ENCODE assay signal across 13 mouse cellular contexts in genomic region chr5:101294031-101294430, GRCm38 (mm10).
"Had no signal": no experiment of that assay in that cellular context is flagged by ENCODE, and none has a peak within 500 bp of the region (broad histone marks: within the 10 kb centered on the region; RNA-seq: fewer than 3 reads in every experiment).

No protein-coding gene starts in this region.

- H3K27me3 ChIP-seq: liver, embryonic 13.5 days had no signal

- H3K9me3 ChIP-seq: liver, embryonic 13.5 days had no signal

- H3K4me2 ChIP-seq: liver, embryonic 13.5 days; midbrain, embryonic 11.5 days had no signal

- H3K4me3 ChIP-seq: left cerebral cortex, adult 2 months; liver, embryonic 13.5 days had no signal

- DNase-seq: kidney, postnatal 14 days; kidney, postnatal 4 days; liver, embryonic 13.5 days; lung, adult 2 months; lung, postnatal 14 days; lung, postnatal 4 days; midbrain, embryonic 14.5 days; thymus, adult 2 months; thymus, postnatal 14 days; thymus, postnatal 4 days had no signal

- H3K27ac ChIP-seq: left cerebral cortex, adult 2 months; liver, embryonic 13.5 days; stomach, postnatal 0 days had no signal

- H3K4me1 ChIP-seq: liver, embryonic 13.5 days had no signal

- H3K9ac ChIP-seq: liver, embryonic 13.5 days had no signal

- H3K36me3 ChIP-seq: liver, embryonic 13.5 days had no signal
